Mouse (Mus musculus) thymus, postnatal 25 days (tissue): ENCODE measurements around the gene Arnt2.

Source experiments
- DNase-seq: peaks from one replicate; pipeline ENCODE4 v3.0.0; 2022

Arnt2 gene

GRCm38 (mm10) chr7:84396581-84396980, 13.4 kb downstream of the Arnt2 start:
- no peak for DNase-seq

GRCm38 (mm10) chr7:84387826-84388225, 22.1 kb downstream of the Arnt2 start:
- no peak for DNase-seq

- no peak for DNase-seq
These were observed 23.5 kb downstream of the Arnt2 start for GRCm38 (mm10) chr7:84386472-84386871.

DNA sequence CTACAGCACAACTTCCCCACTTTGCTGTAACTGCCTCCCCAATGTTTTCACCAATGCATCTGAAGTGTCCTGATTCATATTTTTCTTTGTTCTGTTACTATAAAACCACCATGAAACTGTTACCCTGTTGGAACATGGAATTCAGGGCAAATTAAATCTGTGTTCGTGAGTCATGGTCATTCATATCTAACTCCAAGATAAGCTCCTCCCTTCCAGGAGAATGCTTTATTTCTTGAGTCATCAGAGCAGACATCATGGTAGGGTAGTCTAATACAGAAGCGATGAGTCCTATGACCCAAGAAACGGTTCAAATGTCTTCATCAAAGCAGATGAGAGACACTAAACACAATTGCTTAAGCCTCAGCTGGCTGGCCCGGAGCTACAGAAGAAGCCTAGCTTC, 25.2 kb downstream of the Arnt2 start:
- no peak for DNase-seq

GRCm38 (mm10) chr7:84384086-84384485, 25.9 kb downstream of the Arnt2 start:
- no peak for DNase-seq

DNA sequence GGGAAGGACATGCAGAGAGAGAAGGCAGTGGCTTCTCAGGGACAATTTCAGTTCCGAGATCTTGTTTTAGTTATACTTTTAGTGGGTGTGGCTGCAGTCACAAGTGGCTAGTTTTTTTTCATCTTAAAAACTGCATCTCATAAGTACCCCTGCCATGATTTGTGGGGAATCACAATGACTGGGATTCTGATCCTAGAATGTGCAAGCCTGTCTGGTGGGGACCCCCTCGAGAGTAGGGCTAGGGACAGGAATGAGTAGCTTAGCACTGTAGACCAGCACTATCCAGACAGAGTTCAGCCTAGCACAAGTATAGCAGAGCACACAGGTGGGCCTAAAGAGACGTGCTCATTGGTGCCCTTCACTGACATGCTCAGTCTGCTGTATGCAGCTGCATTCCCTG, 27.6 kb downstream of the Arnt2 start:
- no peak for DNase-seq

- DNase-seq: no peak
These were observed 29.2 kb downstream of the Arnt2 start for GRCm38 (mm10) chr7:84380810-84381209.

- no peak for DNase-seq
These were observed 32.6 kb downstream of the Arnt2 start for GRCm38 (mm10) chr7:84377330-84377729.

- DNase-seq: no peak
These were observed 36.3 kb downstream of the Arnt2 start for GRCm38 (mm10) chr7:84373691-84374090.

DNA sequence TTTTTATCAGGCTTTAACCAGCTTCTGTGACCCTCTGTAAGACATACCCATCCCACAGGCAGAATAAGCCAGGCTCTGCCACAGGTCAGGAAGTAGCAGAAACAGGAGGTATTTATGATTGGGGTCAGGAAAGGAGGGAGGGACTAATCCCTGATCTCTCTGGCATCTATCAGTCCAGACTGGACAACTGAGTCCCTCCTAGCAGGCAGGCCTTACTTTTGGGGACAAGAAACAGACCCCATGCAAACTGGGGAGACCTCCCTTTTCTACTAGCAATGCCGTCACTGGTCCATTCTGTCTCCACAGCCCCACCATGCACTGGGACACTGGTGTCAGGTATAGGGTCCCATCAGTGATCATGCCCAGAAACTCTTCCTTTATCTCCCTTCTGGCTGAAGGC, 37.1 kb downstream of the Arnt2 start:
- no peak for DNase-seq

- DNase-seq: no peak
These were observed 37.7 kb downstream of the Arnt2 start for GRCm38 (mm10) chr7:84372280-84372679.

DNA sequence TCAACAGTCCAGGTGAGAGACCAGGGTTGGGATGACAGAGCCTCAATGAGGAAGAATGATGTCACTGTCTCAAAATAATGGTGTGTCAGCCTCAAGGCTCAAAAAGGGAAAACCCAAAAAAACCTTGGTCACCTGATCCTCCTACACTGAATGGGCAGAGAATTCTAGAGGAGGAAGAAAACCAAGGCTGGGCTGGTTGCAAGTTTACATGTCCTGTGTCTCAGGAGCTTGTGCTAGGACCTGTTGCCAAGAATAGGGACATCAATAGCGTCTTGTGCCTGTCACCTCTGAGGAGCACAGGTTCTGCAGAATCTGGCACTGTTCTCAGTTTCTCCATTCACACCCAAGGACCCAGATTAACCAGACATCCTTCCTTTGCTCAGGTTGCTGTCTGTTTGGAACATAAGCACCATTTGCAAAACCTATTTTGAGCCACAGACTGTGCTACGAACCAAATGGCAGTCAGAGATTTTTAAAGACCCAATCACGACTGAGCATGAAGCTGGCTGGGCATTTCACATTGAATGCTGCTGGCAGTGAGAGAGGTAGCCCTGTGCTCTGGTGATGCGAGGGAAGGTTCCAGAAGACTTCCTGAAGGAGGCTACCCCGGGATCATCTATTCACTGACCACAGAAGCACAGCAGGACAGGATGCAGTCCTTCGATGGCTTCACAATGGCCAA, 38.9 kb downstream of the Arnt2 start:
- DNase-seq: no peak

GRCm38 (mm10) chr7:84366251-84366650, 43.7 kb downstream of the Arnt2 start:
- no peak for DNase-seq

- no peak for DNase-seq
These were observed 47.3 kb downstream of the Arnt2 start for GRCm38 (mm10) chr7:84362711-84363110.

DNA sequence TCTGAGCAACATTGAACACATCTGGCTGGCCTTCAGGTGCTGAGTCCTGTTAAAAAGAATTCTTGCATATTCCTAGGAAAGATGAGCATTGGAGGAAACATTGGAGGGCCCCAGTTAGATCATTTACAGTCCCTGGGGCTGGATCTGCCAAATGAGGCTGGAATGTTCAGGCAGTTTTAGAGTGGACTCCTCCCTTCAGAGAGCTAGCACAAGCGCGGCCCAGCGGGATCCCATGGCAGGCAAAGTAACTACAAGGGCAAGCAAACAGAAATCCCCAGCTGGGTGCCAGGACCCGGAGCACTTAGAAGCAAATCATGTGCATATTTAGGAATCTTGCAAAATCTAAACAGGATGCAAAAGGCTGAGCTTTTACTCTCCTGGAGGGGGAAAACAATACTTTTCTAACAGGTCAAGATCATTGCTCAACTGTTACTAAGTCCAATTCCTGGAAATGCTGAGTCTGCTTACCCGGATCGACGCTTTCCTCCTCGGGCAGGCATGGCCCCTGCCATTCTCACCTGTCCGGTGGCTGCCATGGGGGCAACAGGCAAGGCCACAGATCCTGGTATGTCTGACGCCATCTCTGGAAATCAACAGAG, 48.8 kb downstream of the Arnt2 start:
- no peak for DNase-seq

- no peak for DNase-seq
These were observed 51.5 kb downstream of the Arnt2 start for GRCm38 (mm10) chr7:84358426-84358825.

GRCm38 (mm10) chr7:84355619-84356570, 54.1 kb downstream of the Arnt2 start:
- peak; percentile 57 for DNase-seq

- DNase-seq: no peak
These were observed 55.1 kb downstream of the Arnt2 start for GRCm38 (mm10) chr7:84354890-84355289.

- DNase-seq: no peak
These were observed 59.4 kb downstream of the Arnt2 start for GRCm38 (mm10) chr7:84350529-84350928.

DNA sequence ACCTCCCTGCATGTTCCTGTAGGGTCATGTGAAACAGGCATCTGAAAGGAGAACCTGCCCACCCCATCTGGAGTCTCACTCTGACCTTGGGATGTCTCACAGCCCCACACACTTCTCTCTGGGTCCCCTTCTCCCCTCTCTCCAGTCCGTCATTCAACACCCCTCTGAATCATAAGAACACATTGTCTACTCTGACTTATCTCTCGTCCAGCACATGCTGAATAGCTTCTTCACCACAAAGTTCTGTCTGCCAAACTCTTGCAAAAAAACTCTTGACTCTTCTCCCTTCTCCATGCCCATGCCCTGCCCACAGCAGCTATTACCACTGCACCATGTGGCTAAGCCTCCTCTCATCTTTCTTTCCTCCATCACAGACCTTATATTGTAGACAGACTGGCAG, 60.0 kb downstream of the Arnt2 start:
- no peak for DNase-seq

- no peak for DNase-seq
These were observed 61.6 kb downstream of the Arnt2 start for GRCm38 (mm10) chr7:84348145-84348911.

DNA sequence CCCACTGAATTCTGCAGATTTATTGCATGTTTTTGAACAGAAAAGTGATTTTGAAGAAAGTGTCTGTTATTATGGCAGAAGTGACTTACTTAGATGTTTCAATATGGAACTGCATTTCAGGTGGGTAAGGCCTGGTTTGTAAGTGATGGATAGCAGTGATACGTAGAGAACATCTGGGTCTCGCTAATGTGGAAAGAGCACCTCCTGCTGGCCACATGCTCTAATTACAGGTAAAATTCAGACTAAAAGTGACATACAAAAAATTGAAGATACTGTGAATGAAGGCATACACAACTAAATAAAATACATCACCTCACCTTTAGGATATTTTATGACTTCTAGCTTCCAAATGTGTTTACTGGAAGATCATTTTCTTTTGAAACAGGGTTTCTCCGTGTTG, 66.8 kb downstream of the Arnt2 start:
- no peak for DNase-seq

GRCm38 (mm10) chr7:84341001-84341400, 69.0 kb downstream of the Arnt2 start:
- DNase-seq: no peak
